Mouse (Mus musculus): ENCODE data around the gene Zdhhc1.

- TF ChIP-seq CHD2 (IDR thresholded peaks at IDR 0.05; ENCODE audit: low read depth, low read length): no peak
- no peak for TF ChIP-seq HCFC1 (IDR thresholded peaks at IDR 0.05; ENCODE audit: borderline replicate concordance, insufficient read depth, low read length)
- TF ChIP-seq MAFK (IDR thresholded peaks at IDR 0.05; ENCODE audit: insufficient read depth, low read depth, low read length): no peak
- TF ChIP-seq ZNF384 (IDR thresholded peaks at IDR 0.05; ENCODE audit: low read depth, low read length): no peak
These were observed 27.5 kb downstream of the Zdhhc1 start for GRCm38 (mm10) chr8:105469041-105469695.

All from ES-E14 (cell line).